Mouse (Mus musculus) CH12.LX (cell line): ENCODE measurements around the gene Wnk4. TPM values are rescaled to one million over a fixed set of nuclear protein-coding genes. Genes with fewer than 3 reads are reported as not detected.

Experiments
- DNase-seq: peaks from one replicate; pipeline ENCODE4 v3.0.0-alpha.2; 2013; ENCODE audit errors: extremely low read depth
- H3K27ac ChIP-seq: 2 replicates; pipeline ENCODE4 v1.5.1; 2012; ENCODE audit warnings: low read depth, mild to moderate bottlenecking, control low read depth, moderate library complexity; ENCODE audit not compliant: insufficient read depth
- H3K27me3 ChIP-seq: replicated peaks from 2 replicates; pipeline ENCODE3; 2012; ENCODE audit warnings: inconsistent platforms
- H3K36me3 ChIP-seq, 2 experiments: replicated peaks in 1 of 2; 2 replicates each; pipeline versions ENCODE3 to v1.6.1; 2012; ENCODE audit warnings: inconsistent platforms in 1 of 2, low read length in 1 of 2, mild to moderate bottlenecking in 1 of 2, mixed read lengths in 1 of 2, moderate library complexity in 1 of 2; ENCODE audit not compliant: control insufficient read depth in 1 of 2, insufficient read depth in 1 of 2
- H3K4me1 ChIP-seq, 2 experiments: 2 replicates each; pipeline ENCODE4 v1.6.1; 2012; ENCODE audit warnings: inconsistent platforms in 1 of 2, moderate library complexity in 1 of 2; ENCODE audit not compliant: insufficient read depth in 2 of 2, control insufficient read depth in 1 of 2
- H3K4me2 ChIP-seq: 2 replicates; pipeline ENCODE4 v1.6.1; 2012; ENCODE audit warnings: low read depth, mild to moderate bottlenecking, control low read depth; ENCODE audit not compliant: poor library complexity, insufficient read depth, severe bottlenecking
- H3K4me3 ChIP-seq, 3 experiments: fragments of 150-350 bp in 1 of 3; sonication (generic) in 1 of 3; replicated peaks in 1 of 3; 2 replicates each; pipeline versions ENCODE3 to v1.5.1; 2011 to 2012; ENCODE audit warnings: low read depth in 2 of 3, low read length in 2 of 3, mild to moderate bottlenecking in 2 of 3, moderate library complexity in 2 of 3, control low read depth in 1 of 3, improper control_type of control experiment in 1 of 3, inconsistent platforms in 1 of 3, mixed read lengths in 1 of 3; ENCODE audit not compliant: poor library complexity in 1 of 3
- H3K79me2 ChIP-seq: replicated peaks from 2 replicates; pipeline ENCODE4 v1.6.1; 2012; ENCODE audit warnings: mild to moderate bottlenecking, moderate library complexity; ENCODE audit not compliant: control insufficient read depth, poor library complexity, insufficient read depth, severe bottlenecking; ENCODE audit errors: extremely low read depth
- H3K9ac ChIP-seq: 2 replicates; pipeline ENCODE4 v1.6.1; 2012; ENCODE audit warnings: low read depth, mild to moderate bottlenecking, control low read depth, moderate library complexity; ENCODE audit not compliant: insufficient read depth
- H3K9me3 ChIP-seq: replicated peaks from 2 replicates; pipeline ENCODE3; 2012; ENCODE audit warnings: low read length, inconsistent platforms, mixed read lengths
- BHLHE40 ChIP-seq: IDR thresholded peaks from 2 replicates; pipeline ENCODE4 v1.6.1; 2011; ENCODE audit warnings: mild to moderate bottlenecking, low read depth, low read length, improper control_type of control experiment
- CHD1 ChIP-seq: IDR thresholded peaks from 2 replicates; pipeline ENCODE4 v1.6.1; 2012; ENCODE audit warnings: low read depth, low read length, improper control_type of control experiment, inconsistent platforms
- CHD2 ChIP-seq: IDR thresholded peaks from 2 replicates; pipeline ENCODE4 v1.6.1; 2011; ENCODE audit warnings: low read length, improper control_type of control experiment
- CTCF ChIP-seq, 2 experiments: IDR thresholded peaks in 1 of 2; conservative IDR thresholded peaks in 1 of 2; 2 replicates each; pipeline ENCODE4 v1.5.1; 2011 to 2012; ENCODE audit warnings: low read depth in 2 of 2, low read length in 2 of 2, improper control_type of control experiment in 1 of 2, inconsistent platforms in 1 of 2, mild to moderate bottlenecking in 1 of 2, moderate library complexity in 1 of 2
- E2F4 ChIP-seq: IDR thresholded peaks from 2 replicates; pipeline ENCODE4 v1.6.1; 2011; ENCODE audit warnings: low read depth, low read length, improper control_type of control experiment; ENCODE audit not compliant: insufficient replicate concordance
- ELF1 ChIP-seq: IDR thresholded peaks from 2 replicates; pipeline ENCODE4 v1.6.1; 2014; ENCODE audit warnings: low read depth, mild to moderate bottlenecking, inconsistent platforms, low read length, improper control_type of control experiment
- EP300 ChIP-seq: IDR thresholded peaks from 2 replicates; pipeline ENCODE4 v1.6.1; 2011; ENCODE audit warnings: low read length, improper control_type of control experiment
- GABPA ChIP-seq: IDR thresholded peaks from 2 replicates; pipeline ENCODE4 v1.6.1; 2012; ENCODE audit warnings: low read depth, low read length, improper control_type of control experiment, inconsistent platforms; ENCODE audit not compliant: insufficient replicate concordance
- IRF4 ChIP-seq: IDR thresholded peaks from 2 replicates; pipeline ENCODE4 v1.6.1; 2014; ENCODE audit warnings: low read depth, mild to moderate bottlenecking, inconsistent platforms, low read length, improper control_type of control experiment
- MAFK ChIP-seq: IDR thresholded peaks from 2 replicates; pipeline ENCODE4 v1.6.1; 2011; ENCODE audit warnings: low read length, improper control_type of control experiment; ENCODE audit not compliant: insufficient replicate concordance
- MXI1 ChIP-seq: IDR thresholded peaks from 2 replicates; pipeline ENCODE4 v1.6.1; 2011; ENCODE audit warnings: mild to moderate bottlenecking, low read depth, low read length, improper control_type of control experiment
- MYC ChIP-seq: IDR thresholded peaks from 2 replicates; pipeline ENCODE4 v1.6.1; 2011; ENCODE audit warnings: low read depth, mild to moderate bottlenecking, improper control_type of control experiment, low read length
- NELFE ChIP-seq: IDR thresholded peaks from 2 replicates; pipeline ENCODE4 v1.6.1; 2011; ENCODE audit warnings: low read depth, low read length, improper control_type of control experiment
- NRF1 ChIP-seq: IDR thresholded peaks from 2 replicates; pipeline ENCODE4 v1.6.1; 2014; ENCODE audit warnings: low read depth, mild to moderate bottlenecking, inconsistent platforms, low read length, improper control_type of control experiment, moderate library complexity
- PAX5 ChIP-seq: IDR thresholded peaks from 2 replicates; pipeline ENCODE4 v1.6.1; 2012; ENCODE audit warnings: low read length, inconsistent platforms, mixed read lengths
- POLR2A ChIP-seq: IDR thresholded peaks from 2 replicates; pipeline ENCODE4 v1.6.1; 2011; ENCODE audit warnings: low read depth, mild to moderate bottlenecking, improper control_type of control experiment, low read length
- RCOR1 ChIP-seq: conservative IDR thresholded peaks from 2 replicates; pipeline ENCODE4 v1.6.1; 2012; ENCODE audit warnings: low read depth, mild to moderate bottlenecking, inconsistent platforms, low read length, improper control_type of control experiment
- SIN3A ChIP-seq: IDR thresholded peaks from 2 replicates; pipeline ENCODE4 v1.6.1; 2012; ENCODE audit warnings: low read length, improper control_type of control experiment, inconsistent platforms
- TBP ChIP-seq: conservative IDR thresholded peaks from 2 replicates; pipeline ENCODE4 v1.6.1; 2011; ENCODE audit warnings: low read depth, low read length, improper control_type of control experiment
- TCF12 ChIP-seq: IDR thresholded peaks from 2 replicates; pipeline ENCODE4 v1.6.1; 2014; ENCODE audit warnings: low read depth, mild to moderate bottlenecking, inconsistent platforms, low read length, improper control_type of control experiment
- ZMIZ1 ChIP-seq: IDR thresholded peaks from 2 replicates; pipeline ENCODE4 v1.6.1; 2012; ENCODE audit warnings: low read depth, mild to moderate bottlenecking, inconsistent platforms, low read length, improper control_type of control experiment
- dilution Hi-C: fragments of 300-500 bp; cut with MboI; formaldehyde crosslinking; loops from 2 replicates; pipeline ENCODE4 v1.14.3; 2020; ENCODE audit warnings: low sequenced_read_pairs; ENCODE audit not compliant: extremely low pct_unique_long_range_greater_than_20kb, extremely low pct_ligation_motif_present
- in situ Hi-C: fragments of 300-500 bp; cut with MboI; formaldehyde crosslinking; loops from 3 replicates; pipeline ENCODE4 v1.14.3; 2019; ENCODE audit warnings: low sequenced_read_pairs, low pct_ligation_motif_present, low pct_unique_long_range_greater_than_20kb, mixed read lengths
- polyA plus RNA-seq: library from polyadenylated mRNA; unstranded; fragments of >175 nt; gene quantifications from 2 replicates; pipeline ENCODE4 v1.2.1, GENCODE M21; 2012; ENCODE audit warnings: low read depth; ENCODE audit not compliant: insufficient read length
- total RNA-seq, 2 experiments: library from RNA; depleted of rRNA; stranded (reverse); fragments of 300-350 nt in 1 of 2; fragments of >200 nt in 1 of 2; gene quantifications; 2 replicates each; pipeline ENCODE4 v1.2.3; 2012 to 2014

The Wnk4 gene
- total and polyA plus RNA-seq, 3 experiments: 0.85 to 7.8 (median 0.90) TPM

- TF ChIP-seq BHLHE40 (no peak), ZMIZ1 (no peak), NELFE (no peak), NRF1 (no peak), PAX5 (no peak), CHD1 (no peak)
- TF ChIP-seq, all 38 proteins: peak for 6
Observed at GRCm38 (mm10) chr11:101211970-101212369, 48.4 kb upstream of the Wnk4 start (continued).

- Histone ChIP-seq H3K27me3 (no peaks in the 10 kb centered on the region), H3K79me2 (peaks cover 5% of the 10 kb centered on the region), H3K4me3 (no peak overlapping the region), H3K4me1 (peaks cover 2 to 21% of the 10 kb centered on the region in 2 experiments; a peak in 3 of 4 replicates), H3K4me2 (no peak overlapping the region)
- dilution Hi-C loops: no loop called here
- DNase-seq: no peak
- TF ChIP-seq EP300: no peak
- TF ChIP-seq CTCF (conservative IDR thresholded peaks at IDR 0.05 in 1 of 2, IDR thresholded peaks at IDR 0.05 in 1 of 2; ENCODE audit: low read depth in 2 of 2, low read length in 2 of 2): no peak
- TF ChIP-seq MYC: no peak
- TF ChIP-seq RCOR1: no peak
- TF ChIP-seq NELFE: no peak
- no peak for TF ChIP-seq MAFK
- no peak for TF ChIP-seq SIN3A
- no peak for TF ChIP-seq MXI1
- no peak for TF ChIP-seq E2F4
- no peak for TF ChIP-seq IRF4
- TF ChIP-seq CHD2: no peak
- TF ChIP-seq ZMIZ1: no peak
- no peak for TF ChIP-seq POLR2A
- TF ChIP-seq TBP: no peak
- no peak for TF ChIP-seq ELF1
- TF ChIP-seq TCF12: no peak
- no peak for TF ChIP-seq GABPA
- TF ChIP-seq, all 38 proteins: peak for 0
- H3K9ac ChIP-seq: no peak overlapping the region
- in situ Hi-C loops: loop anchor here (5.0 to 10.0 kb wide), 2 partner anchors 35 to 78 kb away; partner anchors contain the start of gene Vps25
- H3K9me3 ChIP-seq: no peaks in the 10 kb centered on the region
- H3K36me3 ChIP-seq: peaks cover 29 to 65% of the 10 kb centered on the region in 2 experiments
- no peak overlapping the region for H3K27ac ChIP-seq
Observed at GRCm38 (mm10) chr11:101216936-101217335, 43.4 kb upstream of the Wnk4 start.
